In the genomic region with DNA sequence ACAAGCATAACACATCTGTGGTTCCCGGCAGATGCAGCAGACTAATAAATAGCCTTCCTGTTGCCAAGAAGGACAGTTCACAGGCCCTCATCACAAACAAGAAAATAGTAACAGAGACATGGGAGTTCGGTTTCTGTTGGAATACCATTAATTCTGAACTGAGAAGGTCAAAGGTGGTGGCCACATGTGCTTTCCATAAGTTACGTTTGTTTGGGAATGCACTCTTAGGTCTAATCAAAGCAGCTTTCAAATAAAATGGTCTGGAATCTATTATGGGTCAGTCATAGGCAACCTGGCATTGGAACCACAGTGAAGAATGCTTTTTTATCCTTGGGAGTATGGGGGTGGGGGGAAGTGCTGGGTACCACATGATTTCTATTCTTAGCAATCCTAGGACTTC, we compare ENCODE assay signal across 17 mouse cellular contexts. TPM values are rescaled to one million over a fixed set of nuclear protein-coding genes. Genes with fewer than 3 reads are reported as not detected.
"Had no signal": no experiment of that assay in that cellular context is flagged by ENCODE, and none has a peak within 500 bp of the region (broad histone marks: within the 10 kb centered on the region; RNA-seq: fewer than 3 reads in every experiment).

No protein-coding gene starts in this region.

- DNase-seq: kidney, adult 2 months; kidney, postnatal 36 days; layer of hippocampus, adult 9-11 months; layer of hippocampus, postnatal 36 days; lung, adult 18-20 months; lung, postnatal 36 days; right cerebral cortex, adult 18-20 months; thymus, adult 2 months; thymus, postnatal 25 days had no signal

- H3K4me1 ChIP-seq: kidney, embryonic 15.5 days; limb, embryonic 13.5 days; midbrain, embryonic 10.5 days; midbrain, embryonic 15.5 days had no signal

- H3K27ac ChIP-seq: kidney, embryonic 15.5 days; limb, embryonic 13.5 days; liver, embryonic 14.5 days; midbrain, embryonic 10.5 days; midbrain, embryonic 15.5 days had no signal

- H3K9me3 ChIP-seq: kidney, embryonic 15.5 days; limb, embryonic 13.5 days; midbrain, embryonic 10.5 days; midbrain, embryonic 15.5 days had no signal

- ATAC-seq: midbrain, embryonic 15.5 days had no signal

- H3K4me3 ChIP-seq: kidney, embryonic 15.5 days; limb, embryonic 13.5 days; midbrain, embryonic 10.5 days; midbrain, embryonic 15.5 days had no signal

- H3K9ac ChIP-seq: kidney, embryonic 15.5 days; limb, embryonic 13.5 days; liver, embryonic 14.5 days; midbrain, embryonic 15.5 days had no signal

- H3K4me2 ChIP-seq: kidney, embryonic 15.5 days; limb, embryonic 13.5 days; midbrain, embryonic 15.5 days had no signal

- H3K36me3 ChIP-seq: kidney, embryonic 15.5 days; limb, embryonic 13.5 days; midbrain, embryonic 10.5 days; midbrain, embryonic 15.5 days had no signal

- H3K27me3 ChIP-seq: kidney, embryonic 15.5 days; limb, embryonic 13.5 days; midbrain, embryonic 15.5 days had no signal

RNA-seq across cellular contexts. Expression of gene Kcnj16, which starts 41.6 kb away (rescaled TPM):
- total RNA-seq: megakaryocyte progenitor cell, adult 5-6 weeks had no signal
- polyA plus RNA-seq: limb, embryonic 13.5 days; lung, embryonic 16.5 days; midbrain, embryonic 10.5 days; urinary bladder, adult 2 months had no signal
